Mouse (Mus musculus) myocyte (in vitro differentiated cells): ENCODE results near the gene Serinc1.

Source experiments
- CEBPB ChIP-seq: IDR thresholded peaks from 2 replicates; pipeline ENCODE4 v1.6.1; 2011; ENCODE audit warnings: mild to moderate bottlenecking, moderate library complexity; ENCODE audit not compliant: poor library complexity, insufficient read depth, severe bottlenecking
- E2F4 ChIP-seq: IDR thresholded peaks from one replicate; pipeline ENCODE4 v1.6.1; 2011; ENCODE audit warnings: mild to moderate bottlenecking, control low read depth, moderate library complexity; ENCODE audit not compliant: insufficient read depth
- MAX ChIP-seq: IDR thresholded peaks from one replicate; pipeline ENCODE4 v1.6.1; 2011; ENCODE audit warnings: low read depth, mild to moderate bottlenecking, control low read depth
- MYOG ChIP-seq, 3 experiments: IDR thresholded peaks; one replicate each; pipeline ENCODE4 v1.6.1; 2011; ENCODE audit warnings: control low read depth in 2 of 3, low read depth in 2 of 3, mild to moderate bottlenecking in 2 of 3; ENCODE audit not compliant: insufficient read length in 2 of 3, control insufficient read depth in 1 of 3, insufficient read depth in 1 of 3
- POLR2A ChIP-seq: IDR thresholded peaks from one replicate; pipeline ENCODE4 v1.6.1; 2011; ENCODE audit warnings: low read depth, mild to moderate bottlenecking, control low read depth, moderate library complexity; ENCODE audit not compliant: insufficient read length
- SRF ChIP-seq: IDR thresholded peaks from one replicate; pipeline ENCODE4 v1.6.1; 2011; ENCODE audit warnings: low read depth; ENCODE audit not compliant: control insufficient read depth, insufficient read length
- TCF12 ChIP-seq: IDR thresholded peaks from one replicate; pipeline ENCODE4 v1.6.1; 2011; ENCODE audit warnings: mild to moderate bottlenecking, control low read depth; ENCODE audit not compliant: poor library complexity, insufficient read depth, severe bottlenecking
- TCF3 ChIP-seq: IDR thresholded peaks from one replicate; pipeline ENCODE4 v1.6.1; 2011; ENCODE audit warnings: low read depth, control low read depth; ENCODE audit not compliant: insufficient read length

GRCm38 (mm10) chr10:57488591-57488990 lies 43.7 kb downstream of the Serinc1 start:
- TF ChIP-seq MYOG (IDR thresholded peaks at IDR 0.05; ENCODE audit: control insufficient read depth in 1 of 3, insufficient read depth in 1 of 3, insufficient read length in 2 of 3, low read depth in 2 of 3) = no peak
- no peak for TF ChIP-seq POLR2A
- no peak for TF ChIP-seq MAX
- no peak for TF ChIP-seq TCF3
- no peak for TF ChIP-seq CEBPB
- TF ChIP-seq SRF = no peak
- no peak for TF ChIP-seq E2F4
- TF ChIP-seq TCF12 = no peak
